Mouse (Mus musculus) kidney, adult 2 months (tissue): ENCODE measurements around the gene Cckbr. TPM values are rescaled to one million over a fixed set of nuclear protein-coding genes. Genes with fewer than 3 reads are reported as not detected.
A peak's percentile ranks its signal among the peaks of the same experiment; 100 is the strongest.

Source experiments
- DNase-seq: peaks from one replicate; pipeline ENCODE4 v3.0.0; 2021
- H3K27ac ChIP-seq: fragments of 200-500 bp; 2 replicates; pipeline ENCODE4 v1.5.1; 2012; ENCODE audit warnings: low read depth, low read length, control low read depth, inconsistent platforms; ENCODE audit not compliant: insufficient read depth
- H3K27me3 ChIP-seq: fragments of 200-500 bp; replicated peaks from 2 replicates; pipeline ENCODE4 v1.6.1; 2012; ENCODE audit warnings: mild to moderate bottlenecking, moderate library complexity, low read length, inconsistent platforms; ENCODE audit not compliant: control insufficient read depth, insufficient read depth
- H3K36me3 ChIP-seq: fragments of 200-500 bp; 2 replicates; pipeline ENCODE4 v1.6.1; 2012; ENCODE audit warnings: mild to moderate bottlenecking, moderate library complexity, low read length, inconsistent platforms; ENCODE audit not compliant: control insufficient read depth, insufficient read depth
- H3K4me1 ChIP-seq: fragments of 200-500 bp; 2 replicates; pipeline ENCODE4 v1.6.1; 2011; ENCODE audit warnings: low read length; ENCODE audit not compliant: control insufficient read depth, insufficient read depth
- H3K4me3 ChIP-seq: fragments of 200-500 bp; 2 replicates; pipeline ENCODE4 v1.5.1; 2011; ENCODE audit warnings: mild to moderate bottlenecking, low read depth, low read length, control low read depth; ENCODE audit not compliant: insufficient read depth
- CTCF ChIP-seq: fragments of 200-500 bp; conservative IDR thresholded peaks from 2 replicates; pipeline ENCODE4 v1.5.1; 2011; ENCODE audit warnings: low read depth, mild to moderate bottlenecking, control low read depth, low read length, moderate library complexity, mixed read lengths; ENCODE audit not compliant: insufficient read depth, insufficient read length
- POLR2A ChIP-seq: fragments of 200-500 bp; IDR thresholded peaks from one replicate; pipeline ENCODE4 v1.6.1; 2011; ENCODE audit warnings: low read depth, low read length, control low read depth
- WGBS: fragments of 180-500 bp; shearing (Covaris S2); methylation state at CpG from one replicate; pipeline ENCODE4 v1.1.7; 2018; 5-methylcytosine and 5-hydroxymethylcytosine counted together
- polyA plus RNA-seq: library from polyadenylated mRNA; depleted of rRNA; stranded (reverse); fragments of >200 nt; gene quantifications from 2 replicates; pipeline ENCODE4 v1.2.3, GENCODE M21; 2012; rRNA removed

Gene Cckbr
- polyA plus RNA-seq, 1 experiment = 0.14 TPM

DNA sequence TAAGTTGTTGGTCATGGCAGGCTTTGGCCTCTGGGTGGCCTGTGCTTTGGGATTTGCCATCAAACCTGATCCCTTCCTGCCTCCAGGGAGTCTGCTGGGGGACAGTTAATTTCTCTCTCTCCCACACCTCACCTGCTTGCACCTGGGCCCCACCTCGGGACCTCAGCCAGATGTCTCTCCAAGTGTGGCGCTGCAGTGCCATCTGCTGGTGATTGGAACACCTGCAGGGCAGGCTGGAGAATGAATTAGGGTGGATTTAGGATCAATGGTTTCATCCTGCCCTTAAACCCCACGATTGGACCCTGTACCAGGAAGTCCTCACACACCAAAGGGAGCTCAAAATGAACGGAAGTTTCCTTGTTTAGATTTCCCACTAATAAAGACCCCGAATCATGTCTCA lies 89.6 kb downstream of the Cckbr start:
- TF ChIP-seq CTCF (peak; percentile 89), POLR2A (no peak)
- Histone ChIP-seq H3K27ac (no peak overlapping the region), H3K27me3 (no peaks in the 10 kb centered on the region), H3K4me3 (no peak overlapping the region), H3K4me1 (peaks cover 5% of the 10 kb centered on the region; the same call in 1 of the 2 replicates), H3K36me3 (no peaks in the 10 kb centered on the region)
- DNase-seq = peak; percentile 64
- WGBS = 13% methylated on average over 5 of the region's 5 CpGs

GRCm38 (mm10) chr7:105516669-105517360 lies 91.3 kb downstream of the Cckbr start:
- Histone ChIP-seq H3K4me3 (no peak overlapping the region), H3K4me1 (peaks cover 5% of the 10 kb centered on the region; the same call in 1 of the 2 replicates), H3K27ac (no peak overlapping the region), H3K36me3 (no peaks in the 10 kb centered on the region), H3K27me3 (no peaks in the 10 kb centered on the region)
- peak; percentile 76 for DNase-seq
- WGBS = 36% methylated on average over 9 of the region's 9 CpGs
- TF ChIP-seq POLR2A = no peak
- TF ChIP-seq CTCF = no peak

DNA sequence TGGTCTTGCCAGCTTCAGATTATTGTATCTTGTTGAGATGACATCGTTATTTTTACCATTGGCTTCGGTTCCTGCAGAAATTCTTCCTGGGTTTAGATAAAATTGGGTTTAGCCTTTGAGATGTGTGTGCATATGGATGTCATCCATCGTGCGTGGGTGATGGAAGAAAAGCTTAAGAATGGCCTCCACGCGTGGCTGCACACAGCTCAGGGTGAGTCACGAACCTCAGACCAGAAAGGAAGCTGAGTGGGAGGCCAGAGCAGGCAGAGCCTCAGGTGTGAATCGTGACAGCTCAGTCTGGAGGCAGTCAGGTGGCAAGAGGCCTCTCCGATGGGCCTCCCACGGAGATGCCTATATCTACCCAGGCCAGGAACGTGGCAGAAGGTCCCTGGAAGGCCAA lies 93.8 kb downstream of the Cckbr start:
- Histone ChIP-seq H3K36me3 (no peaks in the 10 kb centered on the region), H3K4me3 (no peak overlapping the region), H3K4me1 (peaks cover 5% of the 10 kb centered on the region; the same call in 1 of the 2 replicates), H3K27me3 (no peaks in the 10 kb centered on the region), H3K27ac (no peak overlapping the region)
- WGBS = 54% methylated on average over 11 of the region's 11 CpGs
- TF ChIP-seq POLR2A (no peak), CTCF (no peak)
- DNase-seq = no peak

GRCm38 (mm10) chr7:105519771-105520170 lies 94.2 kb downstream of the Cckbr start:
- peaks cover 5% of the 10 kb centered on the region; the same call in 1 of the 2 replicates for H3K4me1 ChIP-seq
- 64% methylated on average over 2 of the region's 2 CpGs for WGBS
- no peak overlapping the region for H3K4me3 ChIP-seq
- H3K36me3 ChIP-seq = no peaks in the 10 kb centered on the region
- H3K27me3 ChIP-seq = no peaks in the 10 kb centered on the region
- no peak overlapping the region for H3K27ac ChIP-seq
- TF ChIP-seq CTCF (no peak), POLR2A (no peak)
- DNase-seq = no peak

DNA sequence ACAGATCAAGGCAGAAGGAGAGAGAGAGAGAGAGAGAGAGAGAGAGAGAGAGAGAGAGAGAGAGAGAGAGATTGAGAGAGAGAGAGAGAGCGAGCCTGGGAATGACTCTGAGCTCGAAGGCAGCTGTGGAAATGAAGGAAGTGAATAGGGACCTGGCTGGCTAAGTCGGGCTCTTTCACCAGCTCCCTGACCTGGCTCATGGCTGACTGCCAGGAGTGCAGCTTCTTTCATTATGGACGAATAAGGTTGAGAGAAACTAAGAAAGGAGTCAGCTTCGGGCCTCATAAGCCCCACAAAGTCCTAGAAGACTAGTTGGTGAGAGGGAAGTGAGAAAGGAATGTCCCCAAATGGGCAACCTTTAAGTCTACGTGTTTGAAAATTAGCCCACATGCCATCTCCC lies 94.7 kb downstream of the Cckbr start:
- DNase-seq = peak; percentile 72
- Histone ChIP-seq H3K27ac (no peak overlapping the region), H3K4me1 (peaks cover 5% of the 10 kb centered on the region; the same call in 1 of the 2 replicates), H3K27me3 (no peaks in the 10 kb centered on the region), H3K4me3 (no peak overlapping the region), H3K36me3 (no peaks in the 10 kb centered on the region)
- no peak for TF ChIP-seq CTCF
- no peak for TF ChIP-seq POLR2A
- 21% methylated on average over 6 of the region's 6 CpGs for WGBS

Other genes starting within 250 kb of the Cckbr start
- gene Olfr685, start 239.7 kb upstream of the Cckbr start, polyA plus RNA-seq = not detected in 2 replicates
- not detected in 2 replicates for gene Olfr686, start 218.2 kb upstream of the Cckbr start, polyA plus RNA-seq
- not detected in 2 replicates for gene Olfr688, start 137.6 kb upstream of the Cckbr start, polyA plus RNA-seq
- not detected in 2 replicates for gene Olfr689, start 114.6 kb upstream of the Cckbr start, polyA plus RNA-seq
- 0.16 TPM in 1 of 2 replicates, not detected in the other for gene Olfr690, start 91.6 kb upstream of the Cckbr start, polyA plus RNA-seq
- not detected in 2 replicates for gene Olfr691, start 83.5 kb upstream of the Cckbr start, polyA plus RNA-seq
- not detected in 2 replicates for gene Olfr692, start 57.5 kb upstream of the Cckbr start, polyA plus RNA-seq
- not detected in 2 replicates for gene Gm5901, start 50.7 kb upstream of the Cckbr start, polyA plus RNA-seq
- gene Fam160a2, start 25.7 kb upstream of the Cckbr start, polyA plus RNA-seq = 39.6 and 50.2 TPM in 2 replicates
- gene Cnga4, start 21.2 kb upstream of the Cckbr start, polyA plus RNA-seq = 0.16 and 0.18 TPM in 2 replicates
- 21.4 and 27.9 TPM in 2 replicates for gene Cavin3, start 56.6 kb downstream of the Cckbr start, polyA plus RNA-seq
- 109 and 144 TPM in 2 replicates for gene Smpd1, start 128.6 kb downstream of the Cckbr start, polyA plus RNA-seq
- gene Apbb1, start 155.9 kb downstream of the Cckbr start, polyA plus RNA-seq = 35.4 and 46.2 TPM in 2 replicates
- gene Hpx, start 174.4 kb downstream of the Cckbr start, polyA plus RNA-seq = 0.34 and 0.61 TPM in 2 replicates
- 43.9 and 62.0 TPM in 2 replicates for gene Trim3, start 207.8 kb downstream of the Cckbr start, polyA plus RNA-seq
- 108 and 115 TPM in 2 replicates for gene Timm10b, start 214.3 kb downstream of the Cckbr start, polyA plus RNA-seq
- gene Arfip2, start 214.7 kb downstream of the Cckbr start, polyA plus RNA-seq = 65.6 and 67.0 TPM in 2 replicates
- gene Gm45799, start 214.8 kb downstream of the Cckbr start, polyA plus RNA-seq = 216 and 222 TPM in 2 replicates
- gene Dnhd1, start 225.1 kb downstream of the Cckbr start, polyA plus RNA-seq = 2.3 and 2.8 TPM in 2 replicates